Mouse (Mus musculus) brain, embryonic 14.5 days (tissue): ENCODE data around the gene Gng2.

Source experiments
- CTCF ChIP-seq: fragments of 200-500 bp; IDR thresholded peaks from 2 replicates; pipeline ENCODE4 v1.5.1; 2012; ENCODE audit warnings: inconsistent platforms, mild to moderate bottlenecking, moderate library complexity, borderline replicate concordance; ENCODE audit not compliant: insufficient read depth, insufficient read length; ENCODE audit errors: extremely low read depth
- POLR2A ChIP-seq: fragments of 200-500 bp; IDR thresholded peaks from 2 replicates; pipeline ENCODE4 v1.6.1; 2012; ENCODE audit warnings: mild to moderate bottlenecking, inconsistent platforms, borderline replicate concordance; ENCODE audit not compliant: poor library complexity, insufficient read depth, insufficient read length, severe bottlenecking; ENCODE audit errors: extremely low read depth

GRCm38 (mm10) chr14:19969566-19969965, 7.9 kb downstream of the Gng2 start:
- TF ChIP-seq POLR2A (no peak), CTCF (no peak)
